Mouse (Mus musculus) hindbrain, embryonic 12.5 days (tissue): ENCODE results near the gene Gm20388. TPM values are rescaled to one million over a fixed set of nuclear protein-coding genes. Genes with fewer than 3 reads are reported as not detected.
A peak's percentile ranks its signal among the peaks of the same experiment; 100 is the strongest.

Experiments used
- ATAC-seq: fragments of 200-750 bp; cut with Nextera tagmentation; 2 replicates; pipeline ENCODE4 v1.8.0; 2017; ENCODE audit warnings: moderate TSS enrichment; ENCODE audit not compliant: low FRiP score
- H3K27ac ChIP-seq: fragments of 300-500 bp; sonication (generic); 2 replicates; pipeline ENCODE4 v1.5.1; 2016; ENCODE audit warnings: mild to moderate bottlenecking
- H3K27me3 ChIP-seq: fragments of 300-500 bp; sonication (generic); 2 replicates; pipeline ENCODE4 v1.6.1; 2016; ENCODE audit warnings: mild to moderate bottlenecking
- H3K36me3 ChIP-seq: fragments of 300-500 bp; sonication (generic); 2 replicates; pipeline ENCODE4 v1.6.1; 2016; ENCODE audit warnings: mild to moderate bottlenecking
- H3K4me1 ChIP-seq: fragments of 300-500 bp; sonication (generic); 2 replicates; pipeline ENCODE4 v1.6.1; 2016
- H3K4me2 ChIP-seq: fragments of 300-500 bp; sonication (generic); replicated peaks from 2 replicates; pipeline ENCODE4 v1.6.1; 2016; ENCODE audit warnings: mild to moderate bottlenecking
- H3K4me3 ChIP-seq: fragments of 300-500 bp; sonication (generic); 2 replicates; pipeline ENCODE4 v1.5.1; 2016; ENCODE audit warnings: mild to moderate bottlenecking
- H3K9ac ChIP-seq: fragments of 300-500 bp; sonication (generic); 2 replicates; pipeline ENCODE4 v1.6.1; 2016; ENCODE audit warnings: mild to moderate bottlenecking, moderate library complexity
- H3K9me3 ChIP-seq: fragments of 300-500 bp; sonication (generic); replicated peaks from 2 replicates; pipeline ENCODE4 v1.6.1; 2016; ENCODE audit warnings: mild to moderate bottlenecking
- WGBS: fragments of 180-500 bp; shearing (Covaris S2); methylation state at CpG from one replicate; pipeline ENCODE4 v1.1.7; 2016; 5-methylcytosine and 5-hydroxymethylcytosine counted together
- polyA plus RNA-seq: library from polyadenylated mRNA; unstranded; fragments of >200 nt; fragmentation: Nextera tagmentation; extraction: Ambion mirVana; gene quantifications from 2 replicates; pipeline ENCODE4 v1.2.1, GENCODE M21; 2016

The Gm20388 gene
- polyA plus RNA-seq, 1 experiment from 2014 or later = not detected

DNA sequence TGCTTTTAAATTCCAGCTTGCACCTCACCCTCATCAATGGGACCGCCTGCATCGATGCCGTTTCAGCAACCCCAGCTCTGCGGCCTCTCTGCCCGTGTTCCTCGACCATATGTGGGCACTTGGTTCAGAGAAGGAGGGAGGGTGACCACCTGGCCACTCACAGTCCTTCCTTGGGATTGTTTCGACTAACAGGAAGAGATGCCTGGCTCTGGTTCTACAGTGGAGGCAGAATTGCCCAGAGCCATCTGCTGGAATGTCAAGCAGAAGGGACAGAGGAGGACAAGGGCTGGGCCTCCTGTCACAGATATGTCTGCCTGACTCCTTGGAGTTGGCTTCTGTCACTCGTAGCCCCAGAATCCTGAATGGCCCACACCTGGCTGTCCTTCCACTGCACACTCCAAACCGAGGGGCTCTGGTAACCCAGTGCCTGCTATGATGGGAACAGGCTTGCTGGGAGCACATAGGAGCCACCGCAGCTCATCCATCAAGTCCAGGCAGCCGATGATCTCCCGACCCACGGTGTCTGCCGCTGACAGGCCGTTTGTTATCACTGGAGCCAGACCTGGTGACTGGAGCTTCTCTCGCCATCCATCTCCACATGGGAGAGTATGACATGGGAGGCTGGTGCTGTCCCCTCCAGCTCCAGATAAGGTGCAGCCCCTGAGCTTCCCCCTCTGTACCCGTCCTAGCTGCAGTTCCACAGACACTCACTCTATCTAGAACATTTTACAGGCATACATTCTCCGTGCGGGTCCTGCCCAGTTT, 2774.6 kb downstream of the Gm20388 start:
- Histone ChIP-seq H3K4me1 (peaks cover 4% of the 10 kb centered on the region), H3K36me3 (no peaks in the 10 kb centered on the region), H3K9ac (no peak overlapping the region), H3K4me3 (no peak overlapping the region), H3K4me2 (no peak overlapping the region), H3K27ac (no peak overlapping the region), H3K9me3 (no peaks in the 10 kb centered on the region), H3K27me3 (peaks cover 29% of the 10 kb centered on the region)
- WGBS = 66% methylated on average over 19 of the region's 19 CpGs
- ATAC-seq = 0 out of 2 replicates have a peak, but pooled peaks have one; percentile 38

DNA sequence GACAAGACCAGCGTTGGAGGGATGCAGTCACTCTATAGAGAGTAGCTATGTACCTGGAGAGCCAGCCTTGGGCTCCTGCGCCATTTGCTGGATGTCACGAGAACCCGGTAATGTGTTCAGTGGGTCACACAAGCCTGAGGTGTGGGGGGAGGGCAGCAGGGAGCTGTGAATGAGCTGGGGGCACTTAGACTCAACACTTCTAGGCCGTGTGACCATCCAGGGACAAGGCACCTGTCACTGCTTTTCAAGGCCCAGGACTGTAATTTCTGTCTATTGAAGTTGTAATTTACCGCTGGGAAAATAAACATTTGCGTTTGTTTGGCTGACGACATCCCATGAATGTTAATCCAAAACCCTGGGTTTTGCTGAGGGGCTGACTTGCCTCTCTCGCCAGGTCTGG, 2776.2 kb downstream of the Gm20388 start:
- Histone ChIP-seq H3K4me1 (no peaks in the 10 kb centered on the region), H3K36me3 (no peaks in the 10 kb centered on the region), H3K27me3 (peaks cover 17% of the 10 kb centered on the region; the same call in 1 of the 2 replicates), H3K9ac (no peak overlapping the region), H3K9me3 (no peaks in the 10 kb centered on the region), H3K4me2 (no peak overlapping the region), H3K4me3 (no peak overlapping the region), H3K27ac (no peak overlapping the region)
- no peak for ATAC-seq
- WGBS = 76% methylated on average over 9 of the region's 9 CpGs

DNA sequence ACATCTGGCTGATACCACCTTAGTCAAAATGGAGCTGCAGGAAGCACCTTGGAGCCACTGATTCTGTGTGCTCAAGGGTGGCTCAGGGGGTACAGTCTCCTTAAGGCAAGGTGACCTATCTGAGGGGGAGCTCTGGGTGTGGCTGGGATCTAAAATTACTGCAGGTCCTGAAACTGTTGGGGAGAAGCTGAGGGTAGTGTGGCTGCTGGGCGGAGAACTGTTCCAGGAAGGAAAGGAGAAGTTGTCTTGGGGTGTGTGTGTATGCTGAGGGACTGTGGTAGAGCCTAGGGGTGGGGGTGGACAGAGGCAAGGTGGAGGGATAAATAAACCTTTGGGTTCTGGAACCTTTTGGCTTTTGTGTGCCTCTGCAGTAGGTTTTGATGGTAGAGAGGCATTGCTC, 2778.7 kb downstream of the Gm20388 start:
- H3K4me3 ChIP-seq = no peak overlapping the region
- 0 out of 2 replicates have a peak, but pooled peaks cover 15% of the 10 kb centered on the region for H3K27me3 ChIP-seq
- no peaks in the 10 kb centered on the region for H3K36me3 ChIP-seq
- no peak overlapping the region for H3K9ac ChIP-seq
- H3K4me1 ChIP-seq = no peaks in the 10 kb centered on the region
- H3K9me3 ChIP-seq = no peaks in the 10 kb centered on the region
- no peak overlapping the region for H3K4me2 ChIP-seq
- no peak overlapping the region for H3K27ac ChIP-seq
- WGBS = 85% methylated on average over 1 of the region's 1 CpGs
- no peak for ATAC-seq

DNA sequence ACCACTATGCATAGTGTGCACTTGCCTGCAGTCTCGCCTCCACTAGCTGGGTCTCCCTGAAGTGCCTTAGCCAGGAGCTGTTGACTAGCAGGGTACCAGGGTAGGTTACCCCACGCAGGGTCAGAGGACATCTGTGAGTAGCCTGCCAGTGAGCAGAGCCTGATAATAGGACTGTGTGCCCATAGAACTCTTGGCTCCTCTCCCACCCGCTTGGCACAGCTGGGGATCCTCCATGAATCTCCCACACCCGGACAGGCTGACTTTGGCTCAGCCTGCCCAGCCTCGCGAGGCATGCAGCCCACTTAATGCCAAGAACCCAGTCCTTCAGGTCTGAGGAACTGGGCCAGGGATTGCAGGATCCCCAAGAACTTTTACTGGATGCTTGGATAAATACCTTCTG, 2780.4 kb downstream of the Gm20388 start:
- ATAC-seq = no peak
- H3K4me2 ChIP-seq = no peak overlapping the region
- H3K4me3 ChIP-seq = no peak overlapping the region
- 0 out of 2 replicates have a peak, but pooled peaks cover 15% of the 10 kb centered on the region for H3K27me3 ChIP-seq
- 81% methylated on average over 6 of the region's 6 CpGs for WGBS
- H3K9ac ChIP-seq = no peak overlapping the region
- no peaks in the 10 kb centered on the region for H3K36me3 ChIP-seq
- H3K9me3 ChIP-seq = no peaks in the 10 kb centered on the region
- H3K4me1 ChIP-seq = no peaks in the 10 kb centered on the region
- no peak overlapping the region for H3K27ac ChIP-seq

DNA sequence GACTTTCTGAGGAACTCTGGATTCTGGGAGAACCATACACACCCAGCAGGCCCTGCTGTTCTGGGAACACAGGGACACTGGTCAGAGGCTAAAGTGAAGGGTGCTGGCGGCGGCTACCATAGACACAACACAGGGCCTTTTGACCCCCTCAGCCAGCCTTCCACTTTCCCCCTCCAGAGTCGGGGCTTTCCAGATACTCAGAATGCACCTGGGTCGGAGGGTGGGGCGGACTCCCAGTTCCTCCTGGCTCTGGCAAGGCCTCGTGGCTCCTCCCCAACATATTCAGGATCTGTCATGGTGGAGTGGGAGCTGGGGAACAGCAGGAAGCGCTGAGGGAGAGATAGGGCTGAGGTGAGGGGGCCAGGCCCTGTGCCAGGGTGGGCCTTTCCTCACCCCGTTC, 2781.5 kb downstream of the Gm20388 start:
- no peaks in the 10 kb centered on the region for H3K36me3 ChIP-seq
- H3K4me2 ChIP-seq = no peak overlapping the region
- H3K9ac ChIP-seq = no peak overlapping the region
- 79% methylated on average over 8 of the region's 8 CpGs for WGBS
- H3K4me3 ChIP-seq = no peak overlapping the region
- H3K27ac ChIP-seq = no peak overlapping the region
- no peak for ATAC-seq
- no peaks in the 10 kb centered on the region for H3K9me3 ChIP-seq
- 0 out of 2 replicates have a peak, but pooled peaks cover 18% of the 10 kb centered on the region for H3K27me3 ChIP-seq
- no peaks in the 10 kb centered on the region for H3K4me1 ChIP-seq

DNA sequence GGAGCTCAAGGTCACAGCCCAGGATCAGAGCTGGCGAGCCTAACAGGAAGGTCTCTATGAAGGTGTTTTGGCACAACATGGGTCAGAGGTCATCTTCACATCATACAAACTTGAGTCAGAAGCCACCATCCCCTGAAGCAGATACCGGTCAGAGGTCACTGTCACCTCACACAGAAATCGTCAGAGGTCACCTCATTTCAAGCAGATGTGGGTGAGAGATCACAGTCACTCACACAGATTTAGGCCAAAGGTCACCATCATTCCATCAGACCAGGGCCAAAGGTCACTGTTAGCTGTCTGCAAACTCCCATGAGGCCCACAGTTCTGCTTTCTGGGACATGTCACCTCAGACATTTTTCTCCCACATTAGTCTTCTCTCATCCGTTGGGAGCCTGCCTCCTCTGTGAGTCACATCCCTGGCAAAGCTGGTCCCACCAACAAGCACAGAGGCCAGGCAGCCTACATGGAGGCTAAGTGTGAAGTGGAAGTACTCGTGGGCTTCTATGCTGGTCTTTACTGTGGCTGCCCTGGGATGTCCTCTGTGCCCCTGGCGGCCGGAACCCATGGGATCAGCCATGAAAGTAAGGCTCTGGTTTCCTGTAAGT, 2784.9 kb downstream of the Gm20388 start:
- no peaks in the 10 kb centered on the region for H3K9me3 ChIP-seq
- H3K4me1 ChIP-seq = peaks cover 10% of the 10 kb centered on the region; the same call in 1 of the 2 replicates
- no peak for ATAC-seq
- no peak overlapping the region for H3K4me3 ChIP-seq
- no peak overlapping the region for H3K4me2 ChIP-seq
- no peak overlapping the region for H3K9ac ChIP-seq
- no peak overlapping the region for H3K27ac ChIP-seq
- 58% methylated on average over 7 of the region's 7 CpGs for WGBS
- H3K36me3 ChIP-seq = no peaks in the 10 kb centered on the region
- H3K27me3 ChIP-seq = 0 out of 2 replicates have a peak, but pooled peaks cover 14% of the 10 kb centered on the region

DNA sequence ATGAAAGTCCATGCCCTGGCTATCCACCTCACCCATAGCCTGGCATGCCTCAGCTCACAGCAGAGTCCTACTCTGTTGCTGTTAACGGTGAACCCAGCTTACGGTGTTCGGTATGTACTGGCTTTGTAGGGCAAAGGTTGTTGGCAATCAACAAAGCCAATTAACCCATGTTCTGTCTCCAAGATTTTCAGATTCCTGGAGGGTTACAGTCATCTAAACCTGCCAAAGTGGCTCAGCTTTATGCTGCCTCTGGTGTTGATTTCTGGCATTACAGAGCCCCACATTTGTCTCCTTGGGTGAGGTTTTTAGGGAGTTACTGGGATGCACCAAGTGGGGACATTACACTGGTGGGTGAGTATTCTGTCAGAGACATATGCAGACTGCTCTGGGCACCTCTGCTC, 2786.5 kb downstream of the Gm20388 start:
- 82% methylated on average over 3 of the region's 3 CpGs for WGBS
- H3K4me2 ChIP-seq = no peak overlapping the region
- H3K36me3 ChIP-seq = no peaks in the 10 kb centered on the region
- H3K4me3 ChIP-seq = no peak overlapping the region
- H3K4me1 ChIP-seq = peaks cover 10% of the 10 kb centered on the region; the same call in 1 of the 2 replicates
- no peak overlapping the region for H3K27ac ChIP-seq
- 0 out of 2 replicates have a peak, but pooled peaks cover 17% of the 10 kb centered on the region for H3K27me3 ChIP-seq
- no peak for ATAC-seq
- H3K9me3 ChIP-seq = no peaks in the 10 kb centered on the region
- no peak overlapping the region for H3K9ac ChIP-seq

DNA sequence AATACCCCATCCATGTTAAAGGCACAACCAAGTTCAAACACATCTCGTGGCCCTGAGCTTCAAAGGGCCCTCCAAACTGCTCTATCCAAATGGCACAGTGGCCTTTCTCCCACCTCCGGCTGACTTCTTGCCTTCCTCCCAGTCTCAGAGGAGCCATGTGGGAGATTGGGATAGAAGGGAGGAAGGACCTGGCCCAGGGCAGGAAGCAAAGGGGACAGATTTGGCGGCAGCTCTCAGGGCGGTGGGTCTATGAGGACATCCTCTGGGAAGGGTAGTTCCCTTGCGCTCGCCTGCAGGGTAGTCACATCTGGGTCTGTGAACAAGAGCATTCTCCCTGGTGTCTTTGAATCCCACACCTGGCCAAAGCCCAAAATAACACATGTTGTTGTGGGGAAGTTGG, 2786.9 kb downstream of the Gm20388 start:
- 85% methylated on average over 6 of the region's 6 CpGs for WGBS
- H3K4me1 ChIP-seq = peaks cover 10% of the 10 kb centered on the region; the same call in 1 of the 2 replicates

DNA sequence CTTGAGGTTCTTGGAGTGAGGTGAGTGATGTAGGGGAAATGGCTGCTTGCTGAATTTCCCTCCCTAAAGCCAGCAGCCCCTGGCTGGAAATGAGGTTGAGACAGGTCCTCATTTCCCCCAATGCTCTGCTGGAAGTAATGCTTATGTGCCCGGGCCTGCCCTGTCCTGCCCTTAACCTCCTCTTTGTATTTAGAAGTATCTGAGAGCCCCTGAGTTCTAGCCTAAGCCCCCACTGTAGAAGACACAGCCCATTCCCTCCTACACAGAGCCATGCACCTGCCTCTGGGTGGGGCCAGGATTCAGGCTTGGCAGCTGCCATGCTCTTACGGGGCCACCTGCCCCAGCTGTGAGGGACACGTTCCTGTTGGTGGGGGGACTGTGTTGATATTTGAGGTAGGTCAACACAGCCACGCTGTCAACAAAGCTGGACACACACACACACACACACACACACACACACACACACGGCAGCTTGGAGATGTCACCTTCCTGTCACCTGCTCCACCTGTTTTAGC, 2787.7 kb downstream of the Gm20388 start:
- H3K4me1 ChIP-seq = peaks cover 10% of the 10 kb centered on the region; the same call in 1 of the 2 replicates

More for the DNA sequence above, 2786.9 kb downstream of the Gm20388 start:
- Histone ChIP-seq H3K27me3 (0 out of 2 replicates have a peak, but pooled peaks cover 15% of the 10 kb centered on the region), H3K9me3 (no peaks in the 10 kb centered on the region), H3K27ac (no peak overlapping the region), H3K36me3 (no peaks in the 10 kb centered on the region), H3K4me3 (no peak overlapping the region), H3K9ac (no peak overlapping the region), H3K4me2 (no peak overlapping the region)
- no peak for ATAC-seq

DNA sequence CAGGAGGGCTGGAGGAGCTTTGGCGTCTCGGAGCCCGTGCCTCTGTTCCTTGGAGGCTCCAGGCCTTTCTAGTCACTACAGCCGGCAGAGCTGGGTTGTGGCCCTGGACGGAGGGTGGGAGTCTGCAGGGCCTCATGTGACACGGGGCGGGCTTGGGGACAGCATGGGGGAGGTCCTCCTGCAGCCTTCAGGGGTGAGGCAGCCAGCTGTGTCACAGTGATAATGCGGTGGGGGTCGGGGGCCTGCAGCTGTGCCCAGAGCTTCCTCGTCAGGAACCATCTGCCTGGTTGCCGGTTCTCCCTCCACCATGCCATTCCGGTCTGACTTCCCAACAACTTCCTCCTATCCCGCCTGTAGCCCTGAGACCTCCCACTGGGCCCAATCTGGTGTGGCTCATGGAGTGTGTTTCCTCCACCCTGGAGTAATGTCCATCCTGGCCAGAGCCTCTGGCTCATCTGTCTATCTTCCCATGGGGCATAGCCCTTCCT, 2788.4 kb downstream of the Gm20388 start, which contains the start of gene Cbfa2t3:
Cbfa2t3 (minus strand) TSS at position 105 of the 488 bp plus-strand sequence.
- Histone ChIP-seq H3K4me3 (no peak within 1 kb of the TSS), H3K36me3 (no peaks in the 10 kb centered on the region)
- 0 out of 2 replicates have a peak, but pooled peaks have one; percentile 16 for ATAC-seq

More for the DNA sequence above, 2787.7 kb downstream of the Gm20388 start:
- no peak overlapping the region for H3K9ac ChIP-seq
- ATAC-seq = no peak
- no peak overlapping the region for H3K4me3 ChIP-seq
- no peaks in the 10 kb centered on the region for H3K9me3 ChIP-seq
- WGBS = 80% methylated on average over 5 of the region's 5 CpGs
- H3K27me3 ChIP-seq = 0 out of 2 replicates have a peak, but pooled peaks cover 15% of the 10 kb centered on the region
- H3K27ac ChIP-seq = no peak overlapping the region
- no peaks in the 10 kb centered on the region for H3K36me3 ChIP-seq
- H3K4me2 ChIP-seq = no peak overlapping the region; the same call in 1 of the 2 replicates

DNA sequence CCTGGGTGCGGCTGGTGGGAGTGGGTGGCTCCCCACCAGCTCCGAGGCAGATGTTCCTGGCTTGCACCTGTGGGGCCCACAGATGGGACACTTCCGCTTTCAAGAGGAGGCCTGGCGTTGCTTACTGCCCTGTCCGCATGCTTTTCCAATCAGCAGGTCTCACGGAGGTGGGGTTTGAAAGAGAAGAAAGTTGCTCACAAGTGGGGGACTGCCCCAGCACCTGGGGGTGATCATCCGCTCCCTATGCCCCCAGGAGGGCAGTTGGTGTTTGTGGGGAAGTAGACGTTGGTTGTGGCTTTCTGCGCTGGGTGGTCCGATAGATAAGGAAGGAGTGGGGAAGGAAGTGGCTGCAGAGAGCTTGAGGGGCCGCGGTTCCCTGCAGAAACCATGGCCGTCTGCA, 2790.0 kb downstream of the Gm20388 start:
- no peak overlapping the region for H3K4me2 ChIP-seq
- no peaks in the 10 kb centered on the region for H3K36me3 ChIP-seq
- 80% methylated on average over 13 of the region's 13 CpGs for WGBS
- H3K27ac ChIP-seq = no peak overlapping the region
- H3K4me1 ChIP-seq = peaks cover 11% of the 10 kb centered on the region
- 0 out of 2 replicates have a peak, but pooled peaks cover 15% of the 10 kb centered on the region for H3K27me3 ChIP-seq
- no peak overlapping the region for H3K4me3 ChIP-seq
- no peaks in the 10 kb centered on the region for H3K9me3 ChIP-seq
- H3K9ac ChIP-seq = no peak overlapping the region
- no peak for ATAC-seq

More for the DNA sequence above, 2788.4 kb downstream of the Gm20388 start, which contains the start of gene Cbfa2t3:
- H3K9ac ChIP-seq = no peak within 1 kb of the TSS
- H3K4me2 ChIP-seq = no peak within 1 kb of the TSS; the same call in 1 of the 2 replicates
- no peak within 1 kb of the TSS for H3K27ac ChIP-seq
- no peaks in the 10 kb centered on the region for H3K9me3 ChIP-seq
- WGBS = 47% methylated on average over 13 of the region's 13 CpGs
- peaks cover 10% of the 10 kb centered on the region; the same call in 1 of the 2 replicates for H3K4me1 ChIP-seq
- H3K27me3 ChIP-seq = 0 out of 2 replicates have a peak, but pooled peaks cover 15% of the 10 kb centered on the region
